Mouse (Mus musculus) midbrain, embryonic 16.5 days (tissue): ENCODE data around the gene Pacs1. TPM values are rescaled to one million over a fixed set of nuclear protein-coding genes. Genes with fewer than 3 reads are reported as not detected.
"Not testable (repeated sequence)": the region's sequence is repeated elsewhere in the genome, so short reads cannot be mapped to it uniquely, and the experiment has no call there.

Experiments used
- ATAC-seq: fragments of 200-750 bp; cut with Nextera tagmentation; 2 replicates; pipeline ENCODE4 v1.8.0; 2017; ENCODE audit warnings: moderate TSS enrichment
- H3K27ac ChIP-seq: fragments of 300-500 bp; sonication (generic); 2 replicates; pipeline ENCODE4 v1.5.1; 2014; ENCODE audit warnings: mild to moderate bottlenecking, low read length, mixed read lengths
- H3K27me3 ChIP-seq: fragments of 300-500 bp; sonication (generic); 2 replicates; pipeline ENCODE4 v1.6.1; 2014; ENCODE audit warnings: low read depth, low read length, mixed read lengths; ENCODE audit not compliant: control insufficient read depth, insufficient read depth
- H3K36me3 ChIP-seq: fragments of 300-500 bp; sonication (generic); 2 replicates; pipeline ENCODE4 v1.6.1; 2014; ENCODE audit warnings: mild to moderate bottlenecking, low read length, moderate library complexity, mixed read lengths; ENCODE audit not compliant: control insufficient read depth, insufficient read depth
- H3K4me1 ChIP-seq: fragments of 300-500 bp; sonication (generic); 2 replicates; pipeline ENCODE4 v1.6.1; 2014; ENCODE audit warnings: mild to moderate bottlenecking, low read length, mixed read lengths; ENCODE audit not compliant: control insufficient read depth, insufficient read depth
- H3K4me2 ChIP-seq: fragments of 300-500 bp; sonication (generic); 2 replicates; pipeline ENCODE4 v1.6.1; 2014; ENCODE audit warnings: mild to moderate bottlenecking, low read length, mixed read lengths
- H3K4me3 ChIP-seq: fragments of 300-500 bp; sonication (generic); 2 replicates; pipeline ENCODE4 v1.5.1; 2014; ENCODE audit warnings: low read depth, mild to moderate bottlenecking, low read length, moderate library complexity, mixed read lengths
- H3K9ac ChIP-seq: fragments of 300-500 bp; sonication (generic); 2 replicates; pipeline ENCODE4 v1.6.1; 2014; ENCODE audit warnings: low read depth, low read length, mixed read lengths
- H3K9me3 ChIP-seq: fragments of 300-500 bp; sonication (generic); replicated peaks from 2 replicates; pipeline ENCODE4 v1.6.1; 2014; ENCODE audit warnings: mild to moderate bottlenecking, low read length, mixed read lengths; ENCODE audit not compliant: control insufficient read depth, poor library complexity, severe bottlenecking
- WGBS: fragments of 180-500 bp; shearing (Covaris S2); extraction: QIAGEN DNeasy Blood & Tissue Kit; methylation state at CpG from one replicate; pipeline ENCODE4 v1.1.7; 2014; 5-methylcytosine and 5-hydroxymethylcytosine counted together
- polyA plus RNA-seq: library from polyadenylated mRNA; unstranded; fragments of >200 nt; fragmentation: Nextera tagmentation; extraction: Ambion mirVana; gene quantifications from 2 replicates; pipeline ENCODE4 v1.2.1, GENCODE M21; 2015

The Pacs1 gene
- polyA plus RNA-seq, 1 experiment from 2014 or later, result 50.7 TPM

DNA sequence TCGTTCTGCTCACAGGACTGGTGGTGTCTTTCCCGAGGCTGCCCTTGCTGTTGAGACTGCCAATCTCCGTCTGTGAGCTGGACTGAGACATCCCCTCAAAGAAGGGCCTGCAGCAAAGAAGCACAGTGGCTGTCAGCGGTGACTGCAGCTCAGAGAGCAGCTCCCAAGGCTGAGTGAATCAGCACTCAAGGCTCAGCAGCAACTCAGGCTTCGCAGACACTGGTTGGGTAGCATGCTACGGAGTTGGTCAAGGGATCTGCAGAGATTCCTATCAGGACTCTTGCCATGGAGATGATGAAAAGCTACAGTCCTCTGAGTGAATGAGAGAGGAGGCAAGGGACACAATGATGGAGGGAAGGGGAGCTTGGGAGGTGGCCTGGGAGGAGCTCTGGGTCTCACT, 120.7 kb downstream of the Pacs1 start:
- H3K27me3 ChIP-seq, result no peaks in the 10 kb centered on the region
- no peak overlapping the region for H3K4me3 ChIP-seq
- no peaks in the 10 kb centered on the region for H3K4me1 ChIP-seq
- H3K36me3 ChIP-seq, result peaks cover 14% of the 10 kb centered on the region
- H3K4me2 ChIP-seq, result no peak overlapping the region
- ATAC-seq, result no peak
- H3K9ac ChIP-seq, result no peak overlapping the region
- 90% methylated on average over 6 of the region's 6 CpGs for WGBS
- no peaks in the 10 kb centered on the region for H3K9me3 ChIP-seq
- no peak overlapping the region for H3K27ac ChIP-seq

- Histone ChIP-seq H3K27me3 (no peaks in the 10 kb centered on the region), H3K9ac (no peak overlapping the region), H3K4me1 (no peaks in the 10 kb centered on the region), H3K4me2 (no peak overlapping the region), H3K36me3 (peaks cover 14% of the 10 kb centered on the region), H3K9me3 (no peaks in the 10 kb centered on the region), H3K27ac (no peak overlapping the region), H3K4me3 (no peak overlapping the region)
- no peak for ATAC-seq
- 88% methylated on average over 5 of the region's 5 CpGs for WGBS
These were observed 121.2 kb downstream of the Pacs1 start for GRCm38 (mm10) chr19:5151741-5152140.

DNA sequence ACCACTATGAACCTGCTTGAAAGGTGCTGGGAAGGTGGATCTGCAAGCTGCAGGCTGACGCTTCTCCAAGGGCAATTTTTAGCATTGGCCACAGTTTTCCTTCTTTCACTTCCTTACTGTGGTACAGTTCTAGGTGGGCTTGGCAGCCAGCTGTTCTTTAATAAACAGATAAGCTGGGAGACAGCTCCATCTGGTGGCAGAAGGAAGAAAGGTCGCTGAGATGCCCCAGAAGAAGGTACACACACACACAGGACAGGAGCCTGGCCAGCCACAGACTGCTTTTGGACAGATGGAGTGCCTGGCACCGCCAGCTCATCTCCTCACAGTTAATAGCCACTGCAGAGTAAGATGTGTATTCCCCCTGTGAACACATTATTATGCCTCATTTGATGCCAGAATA, 121.6 kb downstream of the Pacs1 start:
- no peak overlapping the region for H3K9ac ChIP-seq
- peak; percentile 48; the same call in 1 of the 2 replicates for ATAC-seq
- no peaks in the 10 kb centered on the region for H3K4me1 ChIP-seq
- no peaks in the 10 kb centered on the region for H3K27me3 ChIP-seq
- H3K36me3 ChIP-seq, result peaks cover 18% of the 10 kb centered on the region
- 38% methylated on average over 3 of the region's 3 CpGs for WGBS
- no peaks in the 10 kb centered on the region for H3K9me3 ChIP-seq
- H3K4me3 ChIP-seq, result no peak overlapping the region
- H3K4me2 ChIP-seq, result no peak overlapping the region
- no peak overlapping the region for H3K27ac ChIP-seq

DNA sequence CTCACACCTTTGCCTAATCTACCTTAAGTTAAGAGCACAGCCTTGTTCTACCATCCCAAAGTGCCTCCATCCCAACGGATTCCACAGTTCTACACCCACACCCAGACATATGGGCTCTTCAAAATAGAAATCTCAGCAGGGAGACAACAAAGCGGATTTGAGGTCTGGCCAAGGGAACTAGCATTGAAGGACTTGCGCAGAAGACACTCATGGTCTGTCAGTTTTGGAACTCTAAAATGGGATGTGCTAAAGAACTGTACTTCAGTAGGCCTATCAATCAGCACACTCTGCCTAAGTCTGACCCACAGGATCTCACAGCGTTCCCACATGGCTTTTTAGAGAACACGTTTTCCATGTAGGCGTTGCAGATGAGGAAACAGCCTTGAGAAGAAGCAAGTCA, 122.6 kb downstream of the Pacs1 start:
- ATAC-seq, result no peak

GRCm38 (mm10) chr19:5149041-5149440, 123.9 kb downstream of the Pacs1 start:
- H3K27ac ChIP-seq, H3K9me3 ChIP-seq, H3K9ac ChIP-seq, H3K4me2 ChIP-seq, ATAC-seq, H3K4me3 ChIP-seq, H3K4me1 ChIP-seq, H3K27me3 ChIP-seq: not testable (repeated sequence)
- H3K36me3 ChIP-seq, result peaks cover 18% of the 10 kb centered on the region
- 90% methylated on average over 4 of the region's 6 CpGs for WGBS

More for the DNA sequence above, 122.6 kb downstream of the Pacs1 start:
- Histone ChIP-seq H3K9me3 (no peaks in the 10 kb centered on the region), H3K9ac (no peak overlapping the region), H3K36me3 (peaks cover 16% of the 10 kb centered on the region), H3K4me3 (no peak overlapping the region), H3K4me1 (no peaks in the 10 kb centered on the region), H3K27ac (no peak overlapping the region), H3K27me3 (no peaks in the 10 kb centered on the region), H3K4me2 (no peak overlapping the region)
- 93% methylated on average over 6 of the region's 6 CpGs for WGBS

- Histone ChIP-seq H3K4me1 (no peaks in the 10 kb centered on the region), H3K9ac (no peak overlapping the region), H3K27me3 (no peaks in the 10 kb centered on the region), H3K4me3 (no peak overlapping the region), H3K36me3 (peaks cover 42% of the 10 kb centered on the region), H3K9me3 (no peaks in the 10 kb centered on the region), H3K4me2 (no peak overlapping the region), H3K27ac (no peak overlapping the region)
- WGBS, result 3% methylated on average over 2 of the region's 2 CpGs
- no peak for ATAC-seq
These were observed 133.3 kb downstream of the Pacs1 start for GRCm38 (mm10) chr19:5139640-5140039.

GRCm38 (mm10) chr19:5131237-5131636, 141.7 kb downstream of the Pacs1 start:
- Histone ChIP-seq H3K4me3 (no peak overlapping the region), H3K9me3 (no peaks in the 10 kb centered on the region), H3K27ac (no peak overlapping the region), H3K4me2 (no peak overlapping the region), H3K36me3 (peaks cover 12% of the 10 kb centered on the region; the same call in 1 of the 2 replicates), H3K27me3 (no peaks in the 10 kb centered on the region), H3K9ac (no peak overlapping the region), H3K4me1 (no peaks in the 10 kb centered on the region)
- 76% methylated on average over 4 of the region's 4 CpGs for WGBS
- no peak for ATAC-seq

- WGBS, result 27% methylated on average over 1 of the region's 1 CpGs
- no peak overlapping the region for H3K4me2 ChIP-seq
- no peak overlapping the region for H3K4me3 ChIP-seq
- H3K9ac ChIP-seq, result no peak overlapping the region
- H3K27me3 ChIP-seq, result no peaks in the 10 kb centered on the region
- peaks cover 3% of the 10 kb centered on the region; the same call in 1 of the 2 replicates for H3K36me3 ChIP-seq
- no peaks in the 10 kb centered on the region for H3K9me3 ChIP-seq
- H3K27ac ChIP-seq, result no peak overlapping the region
- H3K4me1 ChIP-seq, result no peaks in the 10 kb centered on the region
- ATAC-seq, result no peak
These were observed 143.1 kb downstream of the Pacs1 start for GRCm38 (mm10) chr19:5129770-5130169.

- Histone ChIP-seq H3K4me2 (no peak overlapping the region), H3K4me3 (no peak overlapping the region), H3K9me3 (no peaks in the 10 kb centered on the region), H3K4me1 (peaks cover 3% of the 10 kb centered on the region), H3K27ac (no peak overlapping the region), H3K36me3 (no peaks in the 10 kb centered on the region), H3K27me3 (no peaks in the 10 kb centered on the region), H3K9ac (no peak overlapping the region)
- 69% methylated on average over 7 of the region's 7 CpGs for WGBS
- no peak for ATAC-seq
These were observed 148.8 kb downstream of the Pacs1 start for GRCm38 (mm10) chr19:5124055-5124614.
